Mouse (Mus musculus): ENCODE results near the gene Rnf113a2.

DNA sequence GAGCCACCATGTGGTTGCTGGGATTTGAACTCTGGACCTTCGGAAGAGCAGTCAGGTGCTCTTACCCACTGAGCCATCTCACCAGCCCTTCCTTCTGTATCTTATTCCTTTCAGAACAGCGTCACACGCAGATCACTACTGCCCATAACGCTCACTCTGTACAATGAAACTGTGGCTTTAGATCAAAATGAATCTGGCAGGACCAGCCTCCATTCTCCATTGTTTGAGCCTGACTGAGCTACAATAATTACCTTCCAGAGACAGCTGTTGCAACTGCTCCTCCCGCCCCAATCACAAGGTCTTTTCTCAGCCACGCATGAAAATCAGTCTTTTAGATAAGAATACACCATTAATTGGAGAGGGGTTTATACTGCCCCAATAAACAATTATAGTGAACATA, 12.5 kb upstream of the Rnf113a2 start:
- TF ChIP-seq CTCF (IDR thresholded peaks at IDR 0.05; ENCODE audit: control insufficient read depth, insufficient read depth, insufficient replicate concordance, low read depth, low read length) = no peak
- no peak for TF ChIP-seq POLR2A (IDR thresholded peaks at IDR 0.05; ENCODE audit: control insufficient read depth, low read depth, low read length)
